8 mouse cellular contexts compared by ENCODE assay signal in the genomic region with DNA sequence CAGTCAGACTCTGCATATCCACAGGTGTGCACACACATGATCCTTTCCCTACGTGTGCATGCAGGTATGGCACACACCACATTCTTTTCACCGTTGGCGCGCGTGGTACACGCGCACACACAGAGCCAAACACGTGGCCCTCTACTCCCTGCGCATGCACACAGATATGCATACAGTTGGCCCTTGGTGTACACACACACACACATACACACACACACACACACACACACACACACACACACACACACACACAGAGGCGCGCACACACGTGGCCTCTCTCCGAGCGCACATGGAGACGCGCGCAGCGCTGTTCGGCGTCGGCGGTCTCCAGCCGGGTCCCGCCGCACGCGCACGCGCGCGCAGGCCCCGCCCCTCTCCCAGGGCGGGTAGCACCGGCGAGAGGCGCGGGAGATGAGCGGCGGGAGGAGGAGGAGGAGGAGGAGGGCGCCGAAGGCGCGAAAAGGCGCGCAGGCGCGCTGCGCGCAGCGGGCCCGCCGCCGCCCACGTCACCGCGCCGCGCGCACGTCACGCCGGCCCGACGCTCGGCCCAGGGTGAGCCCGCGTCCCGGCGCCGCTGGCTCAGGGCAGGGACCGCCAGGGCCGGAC. TPM values are rescaled to one million over a fixed set of nuclear protein-coding genes. Genes with fewer than 3 reads are reported as not detected.
DNase-seq lines count a peak whose midpoint lies in the region; ATAC-seq and TF ChIP-seq lines count a peak whose summit lies in the region.

A gene (plus strand): TSS at position 497 of the 606 bp plus-strand sequence.

- H3K27ac ChIP-seq in gastrocnemius, adult 2 months = peak within 1 kb of the TSS; percentile 76
- H3K27ac ChIP-seq in hindbrain, postnatal 0 days = peak within 1 kb of the TSS; percentile 83
- peak within 1 kb of the TSS; percentile 63; the same call in 1 of the 2 replicates for H3K27ac ChIP-seq in left cerebral cortex, adult 2 months

- no peaks in the 10 kb centered on the region for H3K9me3 ChIP-seq in hindbrain, postnatal 0 days (ENCODE audit: low read length)

- ATAC-seq in hindbrain, postnatal 0 days = peak; percentile 93
- ATAC-seq in megakaryocyte, adult 5-6 weeks (ENCODE audit: poor library complexity, severe bottlenecking) = peak; percentile 59

- H3K4me2 ChIP-seq in hindbrain, postnatal 0 days (ENCODE audit: low read depth, low read length) = peak within 1 kb of the TSS; percentile 78

- intact Hi-C loops in gastrocnemius, adult 2 months (cut with DNase I) = no loop called here
- intact Hi-C loops in left cerebral cortex, adult 2 months (cut with DNase I) = no loop called here

- no peaks in the 10 kb centered on the region for H3K27me3 ChIP-seq in hindbrain, postnatal 0 days (ENCODE audit: insufficient read depth, low read length)

- WGBS in hindbrain, postnatal 0 days = 1% methylated on average over 28 of the region's 72 CpGs

- DNase-seq in WW6 (ENCODE audit: low read depth, low spot score) = peak; percentile 74
- DNase-seq in cerebellum, postnatal 4 days (ENCODE audit: low spot score in 2 of 2) = peak; percentile 43 to 79
- peak; percentile 89 for DNase-seq in gastrocnemius, adult 2 months
- peak; percentile 95 for DNase-seq in hindbrain, postnatal 0 days (ENCODE audit: low spot score)
- DNase-seq in left cerebral cortex, adult 2 months (ENCODE audit: extremely low spot score in 1 of 2, low spot score in 2 of 2) = peak; percentile 83 to 87
- DNase-seq in right cerebral cortex, adult 2 months (ENCODE audit: low spot score in 2 of 2) = peak; percentile 72 to 73
- DNase-seq in urinary bladder, postnatal 14 days (ENCODE audit: low spot score) = peak; percentile 81

- H3K36me3 ChIP-seq in hindbrain, postnatal 0 days (ENCODE audit: insufficient read depth, low read length) = peaks cover 14% of the 10 kb centered on the region; the same call in 1 of the 2 replicates

- TF ChIP-seq CTCF in gastrocnemius, adult 2 months (IDR thresholded peaks at IDR 0.05) = no peak
- TF ChIP-seq CTCF in hindbrain, postnatal 0 days (IDR thresholded peaks at IDR 0.05; ENCODE audit: low read depth) = no peak
- TF ChIP-seq CTCF in left cerebral cortex, adult 2 months (IDR thresholded peaks at IDR 0.05) = no peak

- H3K9ac ChIP-seq in hindbrain, postnatal 0 days (replicated peaks; ENCODE audit: low read length) = peak within 1 kb of the TSS; percentile 95

- no peaks in the 10 kb centered on the region for H3K4me1 ChIP-seq in hindbrain, postnatal 0 days (ENCODE audit: insufficient read depth, low read length)

- peak within 1 kb of the TSS; percentile 80 for H3K4me3 ChIP-seq in gastrocnemius, adult 2 months
- H3K4me3 ChIP-seq in hindbrain, postnatal 0 days (ENCODE audit: low read length) = peak within 1 kb of the TSS; percentile 84
- peak within 1 kb of the TSS; percentile 79 for H3K4me3 ChIP-seq in left cerebral cortex, adult 2 months

RNA-seq across cellular contexts. Expression of the gene that starts here (rescaled TPM):
- total RNA-seq in gastrocnemius, adult 2 months (2021) = 10 to 100 TPM; 56.8 to 60.3 TPM
- 66.3 and 74.1 TPM in 2 replicates for total RNA-seq in hindbrain, postnatal 0 days (2014; rRNA removed)
- 85.1 and 86.2 TPM in 2 replicates for polyA plus RNA-seq in hindbrain, postnatal 0 days (2015; fragmentation: Nextera tagmentation; extraction: Ambion mirVana)
- 10 to 100 TPM; 58.5 to 62.5 TPM for total RNA-seq in left cerebral cortex, adult 2 months (2021)
- total RNA-seq in megakaryocyte, adult 5-6 weeks (2015) = 136 and 146 TPM in 2 replicates
- 103 and 105 TPM in 2 replicates for total RNA-seq in megakaryocyte, adult 5-6 weeks (2017)

Comparison
In these comparisons a context has a peak if more than half of its experiments do, and no peak if none do; other contexts are left out.
1. Peak in every context shown above with its lines: DNase-seq, ATAC-seq, H3K4me3 ChIP-seq and H3K27ac ChIP-seq.